Mouse (Mus musculus): ENCODE data around the gene Kcnk10. TPM values are rescaled to one million over a fixed set of nuclear protein-coding genes. Genes with fewer than 3 reads are reported as not detected.

The Kcnk10 gene
- polyA plus RNA-seq, 1 experiment from 2014 or later = 53.6 TPM

GRCm38 (mm10) chr12:98471232-98471631 is 106.9 kb downstream of the Kcnk10 start:
- Histone ChIP-seq H3K36me3 (ENCODE audit: control insufficient read depth, insufficient read depth, low read length) (no peaks in the 10 kb centered on the region), H3K9ac (replicated peaks; ENCODE audit: low read length) (no peak overlapping the region), H3K4me3 (replicated peaks; ENCODE audit: low read depth, low read length) (no peak overlapping the region), H3K4me2 (ENCODE audit: low read length) (no peak overlapping the region), H3K27me3 (ENCODE audit: control insufficient read depth, insufficient read depth, low read length) (no peaks in the 10 kb centered on the region), H3K4me1 (ENCODE audit: control insufficient read depth, insufficient read depth, low read length) (no peaks in the 10 kb centered on the region), H3K9me3 (ENCODE audit: control insufficient read depth, low read length) (no peaks in the 10 kb centered on the region), H3K27ac (replicated peaks; ENCODE audit: low read depth, low read length) (no peak overlapping the region)
- ATAC-seq (ENCODE audit: low FRiP score, low TSS enrichment) (no peak), DNase-seq (no peak)
- 89% methylated on average over 5 of the region's 5 CpGs for WGBS

- no peaks in the 10 kb centered on the region for H3K36me3 ChIP-seq (ENCODE audit: control insufficient read depth, insufficient read depth, low read length)
- 91% methylated on average over 3 of the region's 3 CpGs for WGBS
- H3K27me3 ChIP-seq (ENCODE audit: control insufficient read depth, insufficient read depth, low read length) = no peaks in the 10 kb centered on the region
- no peak overlapping the region for H3K9ac ChIP-seq (replicated peaks; ENCODE audit: low read length)
- no peak for ATAC-seq (ENCODE audit: low FRiP score, low TSS enrichment)
- no peaks in the 10 kb centered on the region for H3K4me1 ChIP-seq (ENCODE audit: control insufficient read depth, insufficient read depth, low read length)
- no peak overlapping the region for H3K4me2 ChIP-seq (ENCODE audit: low read length)
- H3K27ac ChIP-seq (replicated peaks; ENCODE audit: low read depth, low read length) = no peak overlapping the region
- no peaks in the 10 kb centered on the region for H3K9me3 ChIP-seq (ENCODE audit: control insufficient read depth, low read length)
- H3K4me3 ChIP-seq (replicated peaks; ENCODE audit: low read depth, low read length) = no peak overlapping the region
- DNase-seq = no peak
Measured at GRCm38 (mm10) chr12:98470097-98470496, 108.0 kb downstream of the Kcnk10 start.

- no peak overlapping the region for H3K4me3 ChIP-seq (replicated peaks; ENCODE audit: low read depth, low read length)
- DNase-seq (no peak), ATAC-seq (ENCODE audit: low FRiP score, low TSS enrichment) (no peak)
- H3K4me1 ChIP-seq (ENCODE audit: control insufficient read depth, insufficient read depth, low read length) = no peaks in the 10 kb centered on the region
- H3K9ac ChIP-seq (replicated peaks; ENCODE audit: low read length) = no peak overlapping the region
- H3K36me3 ChIP-seq (ENCODE audit: control insufficient read depth, insufficient read depth, low read length) = no peaks in the 10 kb centered on the region
- no peak overlapping the region for H3K27ac ChIP-seq (replicated peaks; ENCODE audit: low read depth, low read length)
- no peaks in the 10 kb centered on the region for H3K27me3 ChIP-seq (ENCODE audit: control insufficient read depth, insufficient read depth, low read length)
- WGBS = 98% methylated on average over 4 of the region's 4 CpGs
- no peaks in the 10 kb centered on the region for H3K9me3 ChIP-seq (ENCODE audit: control insufficient read depth, low read length)
- H3K4me2 ChIP-seq (ENCODE audit: low read length) = no peak overlapping the region
Measured at GRCm38 (mm10) chr12:98467793-98468192, 110.3 kb downstream of the Kcnk10 start.

GRCm38 (mm10) chr12:98459889-98460288 is 118.2 kb downstream of the Kcnk10 start:
- no peaks in the 10 kb centered on the region for H3K36me3 ChIP-seq (ENCODE audit: control insufficient read depth, insufficient read depth, low read length)
- no peaks in the 10 kb centered on the region for H3K9me3 ChIP-seq (ENCODE audit: control insufficient read depth, low read length)
- no peak overlapping the region for H3K4me3 ChIP-seq (replicated peaks; ENCODE audit: low read depth, low read length)
- no peak overlapping the region for H3K4me2 ChIP-seq (ENCODE audit: low read length)
- no peaks in the 10 kb centered on the region for H3K27me3 ChIP-seq (ENCODE audit: control insufficient read depth, insufficient read depth, low read length)
- DNase-seq (no peak), ATAC-seq (ENCODE audit: low FRiP score, low TSS enrichment) (no peak)
- 52% methylated on average over 3 of the region's 3 CpGs for WGBS
- H3K9ac ChIP-seq (replicated peaks; ENCODE audit: low read length) = no peak overlapping the region
- H3K27ac ChIP-seq (replicated peaks; ENCODE audit: low read depth, low read length) = no peak overlapping the region
- H3K4me1 ChIP-seq (ENCODE audit: control insufficient read depth, insufficient read depth, low read length) = no peaks in the 10 kb centered on the region

- Histone ChIP-seq H3K36me3 (ENCODE audit: control insufficient read depth, insufficient read depth, low read length) (no peaks in the 10 kb centered on the region; the same call in 1 of the 2 replicates), H3K9ac (replicated peaks; ENCODE audit: low read length) (no peak overlapping the region), H3K27me3 (ENCODE audit: control insufficient read depth, insufficient read depth, low read length) (no peaks in the 10 kb centered on the region), H3K4me1 (ENCODE audit: control insufficient read depth, insufficient read depth, low read length) (no peaks in the 10 kb centered on the region), H3K4me2 (ENCODE audit: low read length) (no peak overlapping the region), H3K9me3 (ENCODE audit: control insufficient read depth, low read length) (no peaks in the 10 kb centered on the region), H3K27ac (replicated peaks; ENCODE audit: low read depth, low read length) (no peak overlapping the region), H3K4me3 (replicated peaks; ENCODE audit: low read depth, low read length) (no peak overlapping the region)
- 93% methylated on average over 4 of the region's 4 CpGs for WGBS
- no peak for DNase-seq
- ATAC-seq (ENCODE audit: low FRiP score, low TSS enrichment) = no peak
Measured at GRCm38 (mm10) chr12:98458944-98459343, 119.2 kb downstream of the Kcnk10 start.

- 83% methylated on average over 5 of the region's 5 CpGs for WGBS
- Histone ChIP-seq H3K9ac (replicated peaks; ENCODE audit: low read length) (no peak overlapping the region), H3K4me2 (ENCODE audit: low read length) (no peak overlapping the region), H3K36me3 (ENCODE audit: control insufficient read depth, insufficient read depth, low read length) (peaks cover 4% of the 10 kb centered on the region), H3K4me3 (replicated peaks; ENCODE audit: low read depth, low read length) (no peak overlapping the region), H3K27ac (replicated peaks; ENCODE audit: low read depth, low read length) (no peak overlapping the region), H3K4me1 (ENCODE audit: control insufficient read depth, insufficient read depth, low read length) (no peaks in the 10 kb centered on the region), H3K9me3 (ENCODE audit: control insufficient read depth, low read length) (no peaks in the 10 kb centered on the region), H3K27me3 (ENCODE audit: control insufficient read depth, insufficient read depth, low read length) (no peaks in the 10 kb centered on the region)
- DNase-seq = no peak
- no peak for ATAC-seq (ENCODE audit: low FRiP score, low TSS enrichment)
Measured at GRCm38 (mm10) chr12:98458516-98458915, 119.6 kb downstream of the Kcnk10 start.

GRCm38 (mm10) chr12:98453161-98453560 is 124.9 kb downstream of the Kcnk10 start:
- H3K4me2 ChIP-seq (ENCODE audit: low read length) = no peak overlapping the region
- WGBS = 92% methylated on average over 17 of the region's 17 CpGs
- peaks cover 15% of the 10 kb centered on the region for H3K36me3 ChIP-seq (ENCODE audit: control insufficient read depth, insufficient read depth, low read length)
- no peak overlapping the region for H3K9ac ChIP-seq (replicated peaks; ENCODE audit: low read length)
- H3K4me3 ChIP-seq (replicated peaks; ENCODE audit: low read depth, low read length) = no peak overlapping the region
- no peak for ATAC-seq (ENCODE audit: low FRiP score, low TSS enrichment)
- no peak overlapping the region for H3K27ac ChIP-seq (replicated peaks; ENCODE audit: low read depth, low read length)
- H3K27me3 ChIP-seq (ENCODE audit: control insufficient read depth, insufficient read depth, low read length) = no peaks in the 10 kb centered on the region
- DNase-seq = no peak
- no peaks in the 10 kb centered on the region for H3K9me3 ChIP-seq (ENCODE audit: control insufficient read depth, low read length)
- H3K4me1 ChIP-seq (ENCODE audit: control insufficient read depth, insufficient read depth, low read length) = no peaks in the 10 kb centered on the region

GRCm38 (mm10) chr12:98452646-98453045 is 125.5 kb downstream of the Kcnk10 start:
- H3K4me3 ChIP-seq (replicated peaks; ENCODE audit: low read depth, low read length) = no peak overlapping the region
- DNase-seq (no peak), ATAC-seq (ENCODE audit: low FRiP score, low TSS enrichment) (no peak)
- H3K36me3 ChIP-seq (ENCODE audit: control insufficient read depth, insufficient read depth, low read length) = peaks cover 15% of the 10 kb centered on the region
- 84% methylated on average over 7 of the region's 7 CpGs for WGBS
- no peak overlapping the region for H3K27ac ChIP-seq (replicated peaks; ENCODE audit: low read depth, low read length)
- no peaks in the 10 kb centered on the region for H3K9me3 ChIP-seq (ENCODE audit: control insufficient read depth, low read length)
- H3K4me1 ChIP-seq (ENCODE audit: control insufficient read depth, insufficient read depth, low read length) = no peaks in the 10 kb centered on the region
- no peaks in the 10 kb centered on the region for H3K27me3 ChIP-seq (ENCODE audit: control insufficient read depth, insufficient read depth, low read length)
- H3K4me2 ChIP-seq (ENCODE audit: low read length) = no peak overlapping the region
- H3K9ac ChIP-seq (replicated peaks; ENCODE audit: low read length) = no peak overlapping the region

GRCm38 (mm10) chr12:98445637-98446036 is 132.5 kb downstream of the Kcnk10 start:
- Histone ChIP-seq H3K36me3 (ENCODE audit: control insufficient read depth, insufficient read depth, low read length) (no peaks in the 10 kb centered on the region), H3K9me3 (ENCODE audit: control insufficient read depth, low read length) (no peaks in the 10 kb centered on the region), H3K4me2 (ENCODE audit: low read length) (no peak overlapping the region), H3K27ac (replicated peaks; ENCODE audit: low read depth, low read length) (no peak overlapping the region), H3K27me3 (ENCODE audit: control insufficient read depth, insufficient read depth, low read length) (no peaks in the 10 kb centered on the region), H3K9ac (replicated peaks; ENCODE audit: low read length) (no peak overlapping the region), H3K4me3 (replicated peaks; ENCODE audit: low read depth, low read length) (no peak overlapping the region), H3K4me1 (ENCODE audit: control insufficient read depth, insufficient read depth, low read length) (no peaks in the 10 kb centered on the region)
- DNase-seq = no peak
- ATAC-seq (ENCODE audit: low FRiP score, low TSS enrichment) = no peak
- WGBS = 67% methylated on average over 5 of the region's 5 CpGs
